8 mouse cellular contexts compared by ENCODE assay signal in genomic region chr5:143047586-143047985, GRCm38 (mm10).
DNase-seq lines count a peak whose midpoint lies in the region; ATAC-seq lines count a peak whose summit lies in the region.

No protein-coding gene starts in this region.

- no peak for ATAC-seq in heart, embryonic 12.5 days (ENCODE audit: insufficient number of reproducible peaks, low FRiP score)
- no peak for ATAC-seq in neural tube, embryonic 12.5 days (ENCODE audit: low FRiP score, low read depth)
- ATAC-seq in liver, embryonic 16.5 days (ENCODE audit: low read depth) = no peak

- H3K4me3 ChIP-seq in heart, embryonic 12.5 days = no peak overlapping the region
- H3K4me3 ChIP-seq in neural tube, embryonic 12.5 days = no peak overlapping the region
- no peak overlapping the region for H3K4me3 ChIP-seq in liver, embryonic 16.5 days (ENCODE audit: low read depth, low read length)

- peaks cover 63% of the 10 kb centered on the region for H3K4me1 ChIP-seq in heart, embryonic 12.5 days (replicated peaks)
- H3K4me1 ChIP-seq in neural tube, embryonic 12.5 days = peaks cover 18% of the 10 kb centered on the region
- peaks cover 29% of the 10 kb centered on the region for H3K4me1 ChIP-seq in liver, embryonic 16.5 days (ENCODE audit: control insufficient read depth, low read depth, low read length)

- H3K9me3 ChIP-seq in heart, embryonic 12.5 days (replicated peaks) = peaks cover 7% of the 10 kb centered on the region; the same call in 1 of the 2 replicates
- H3K9me3 ChIP-seq in neural tube, embryonic 12.5 days = no peaks in the 10 kb centered on the region
- H3K9me3 ChIP-seq in liver, embryonic 16.5 days (replicated peaks; ENCODE audit: control insufficient read depth, low read length) = no peaks in the 10 kb centered on the region

- H3K27me3 ChIP-seq in heart, embryonic 12.5 days (replicated peaks) = no peaks in the 10 kb centered on the region
- H3K27me3 ChIP-seq in neural tube, embryonic 12.5 days (replicated peaks) = no peaks in the 10 kb centered on the region
- no peaks in the 10 kb centered on the region for H3K27me3 ChIP-seq in liver, embryonic 16.5 days (ENCODE audit: control insufficient read depth, insufficient read depth, low read depth, low read length)

- H3K36me3 ChIP-seq in heart, embryonic 12.5 days = peaks cover 28% of the 10 kb centered on the region
- peaks cover 11% of the 10 kb centered on the region; the same call in 1 of the 2 replicates for H3K36me3 ChIP-seq in neural tube, embryonic 12.5 days
- no peaks in the 10 kb centered on the region; the same call in none of the 2 replicates for H3K36me3 ChIP-seq in liver, embryonic 16.5 days (ENCODE audit: control insufficient read depth, insufficient read depth)

- H3K4me2 ChIP-seq in heart, embryonic 12.5 days = no peak overlapping the region
- no peak overlapping the region for H3K4me2 ChIP-seq in neural tube, embryonic 12.5 days (replicated peaks)
- no peak overlapping the region for H3K4me2 ChIP-seq in liver, embryonic 16.5 days (ENCODE audit: low read depth, low read length)

- 77% methylated on average over 1 of the region's 1 CpGs for WGBS in heart, embryonic 12.5 days
- WGBS in neural tube, embryonic 12.5 days = 98% methylated on average over 1 of the region's 1 CpGs
- 68% methylated on average over 1 of the region's 1 CpGs for WGBS in liver, embryonic 16.5 days (ENCODE audit: insufficient replicate concordance)

- no peak overlapping the region for H3K9ac ChIP-seq in heart, embryonic 12.5 days
- no peak overlapping the region for H3K9ac ChIP-seq in neural tube, embryonic 12.5 days
- no peak overlapping the region for H3K9ac ChIP-seq in liver, embryonic 16.5 days (ENCODE audit: low read depth, low read length)

- H3K27ac ChIP-seq in heart, embryonic 12.5 days (ENCODE audit: poor library complexity, severe bottlenecking) = no peak overlapping the region
- H3K27ac ChIP-seq in neural tube, embryonic 12.5 days = 0 out of 2 replicates have a peak overlapping the region, but pooled peaks have one; percentile 22
- peak overlapping the region; percentile 3; the same call in 1 of the 2 replicates for H3K27ac ChIP-seq in liver, embryonic 16.5 days (ENCODE audit: low read length)

- peak; percentile 96 for DNase-seq in heart, adult 11 months
- no peak for DNase-seq in neural tube, embryonic 10.5 days (ENCODE audit: extremely low spot score, low spot score)
- no peak for DNase-seq in right cerebral cortex, postnatal 36 days (ENCODE audit: low spot score in 2 of 2)
- DNase-seq in natural killer cell, adult 2 months (ENCODE audit: low spot score in 2 of 2) = no peak
- no peak for DNase-seq in T-cell, adult 2 months (ENCODE audit: low spot score)
